Mouse (Mus musculus) ES-Bruce4 (cell line): ENCODE data around the gene Zscan26. TPM values are rescaled to one million over a fixed set of nuclear protein-coding genes. Genes with fewer than 3 reads are reported as not detected.
"Not testable (repeated sequence)": the region's sequence is repeated elsewhere in the genome, so short reads cannot be mapped to it uniquely, and the experiment has no call there.

Experiments used
- H3K27ac ChIP-seq: 2 replicates; pipeline ENCODE4 v1.5.1; 2012; ENCODE audit warnings: low read length, inconsistent platforms; ENCODE audit not compliant: insufficient read depth
- H3K27me3 ChIP-seq: 2 replicates; pipeline ENCODE4 v1.6.1; 2012; ENCODE audit warnings: mild to moderate bottlenecking, low read length, inconsistent platforms; ENCODE audit not compliant: control insufficient read depth, poor library complexity, insufficient read depth, severe bottlenecking
- H3K36me3 ChIP-seq: 2 replicates; pipeline ENCODE4 v1.6.1; 2012; ENCODE audit warnings: inconsistent platforms, mild to moderate bottlenecking, low read length, moderate library complexity; ENCODE audit not compliant: control insufficient read depth, poor library complexity, insufficient read depth, severe bottlenecking
- H3K4me1 ChIP-seq: one replicate; pipeline ENCODE4 v1.8.1; 2011; ENCODE audit warnings: low read length; ENCODE audit not compliant: control insufficient read depth, insufficient read depth
- H3K4me3 ChIP-seq: 2 replicates; pipeline ENCODE4 v1.5.1; 2011; ENCODE audit warnings: low read depth, mild to moderate bottlenecking, low read length
- H3K9ac ChIP-seq: 2 replicates; pipeline ENCODE4 v1.6.1; 2012; ENCODE audit warnings: low read depth, mild to moderate bottlenecking, inconsistent platforms; ENCODE audit not compliant: poor library complexity, severe bottlenecking
- H3K9me3 ChIP-seq: replicated peaks from 2 replicates; pipeline ENCODE4 v1.6.1; 2012; ENCODE audit warnings: mild to moderate bottlenecking, low read length, inconsistent platforms; ENCODE audit not compliant: control insufficient read depth, poor library complexity, insufficient read depth, severe bottlenecking
- CTCF ChIP-seq: IDR thresholded peaks from one replicate; pipeline ENCODE4 v1.8.1; 2011; ENCODE audit warnings: low read depth, low read length
- EP300 ChIP-seq: IDR thresholded peaks from 2 replicates; pipeline ENCODE4 v1.6.1; 2011; ENCODE audit warnings: low read depth, low read length; ENCODE audit not compliant: insufficient read depth
- POLR2A ChIP-seq: IDR thresholded peaks from one replicate; pipeline ENCODE4 v1.8.1; 2011; ENCODE audit warnings: low read length; ENCODE audit not compliant: insufficient read depth
- polyA plus RNA-seq: library from polyadenylated mRNA; stranded (reverse); fragments of >200 nt; gene quantifications from 2 replicates; pipeline ENCODE4 v1.2.4, GENCODE M21; 2011; ENCODE audit warnings: low read depth; ENCODE audit not compliant: missing spikeins, insufficient read depth, insufficient read length

Gene Zscan26
- polyA plus RNA-seq, result 39.0 and 42.6 TPM in 2 replicates

DNA sequence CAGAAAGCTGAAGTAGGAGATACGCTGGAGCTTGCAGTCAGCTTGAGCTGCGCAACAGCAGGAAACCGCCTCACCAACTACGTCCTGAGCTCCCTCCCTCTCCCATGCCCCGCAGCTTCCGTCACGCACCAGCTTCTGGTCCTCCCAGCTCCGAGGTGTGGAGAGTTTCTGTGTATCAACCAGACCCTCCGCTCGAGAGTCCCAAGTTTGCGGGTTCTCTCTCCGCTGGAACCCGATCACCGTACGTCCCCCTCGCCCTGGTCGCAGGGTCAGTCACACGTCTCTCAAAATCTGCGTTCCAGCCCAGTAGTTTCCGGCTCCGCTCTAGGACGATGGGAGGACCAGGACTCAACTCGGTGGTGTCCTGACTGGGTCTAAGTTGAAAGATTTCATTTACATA is at the start of gene Zscan26:
Gene Zscan26 (minus strand): TSS at position 282 of the 400 bp plus-strand sequence.
- H3K9me3 ChIP-seq, result no peaks in the 10 kb centered on the region

DNA sequence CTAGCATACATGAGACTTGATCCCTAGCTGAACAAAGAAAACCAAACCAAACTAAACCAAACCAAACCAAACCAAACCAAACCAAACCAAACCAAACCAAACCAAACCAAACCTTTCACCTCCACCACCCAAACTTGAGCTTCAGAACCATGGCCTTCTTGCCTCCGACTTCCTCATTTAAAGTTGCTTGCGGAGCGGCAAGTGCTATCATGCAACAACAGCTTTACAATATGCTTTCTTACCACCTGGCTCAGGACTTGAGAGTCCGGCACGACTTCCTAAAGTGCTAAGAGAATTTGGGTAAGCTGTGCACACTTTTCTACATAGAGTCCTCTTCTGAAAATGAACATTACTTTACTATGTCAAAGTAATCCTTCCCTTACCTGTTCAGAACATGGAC is 48.8 kb upstream of the Zscan26 start:
- no peaks in the 10 kb centered on the region for H3K27me3 ChIP-seq
- no peaks in the 10 kb centered on the region for H3K9me3 ChIP-seq
- TF ChIP-seq EP300 (no peak), POLR2A (no peak), CTCF (no peak)
- no peaks in the 10 kb centered on the region for H3K4me1 ChIP-seq
- no peak overlapping the region for H3K9ac ChIP-seq
- H3K27ac ChIP-seq, result no peak overlapping the region
- H3K4me3 ChIP-seq, result no peak overlapping the region
- H3K36me3 ChIP-seq, result no peaks in the 10 kb centered on the region

More for the DNA sequence above, at the start of gene Zscan26:
- H3K27me3 ChIP-seq, result no peaks in the 10 kb centered on the region
- peaks cover 11% of the 10 kb centered on the region for H3K36me3 ChIP-seq
- peak within 1 kb of the TSS; percentile 100 for H3K4me3 ChIP-seq
- H3K9ac ChIP-seq, result peak within 1 kb of the TSS; percentile 71
- H3K27ac ChIP-seq, result no peak within 1 kb of the TSS
- H3K4me1 ChIP-seq, result no peaks in the 10 kb centered on the region
- TF ChIP-seq POLR2A (peak; percentile 62), EP300 (0 out of 2 replicates have a peak, but pooled peaks have one; percentile 28), CTCF (no peak)

DNA sequence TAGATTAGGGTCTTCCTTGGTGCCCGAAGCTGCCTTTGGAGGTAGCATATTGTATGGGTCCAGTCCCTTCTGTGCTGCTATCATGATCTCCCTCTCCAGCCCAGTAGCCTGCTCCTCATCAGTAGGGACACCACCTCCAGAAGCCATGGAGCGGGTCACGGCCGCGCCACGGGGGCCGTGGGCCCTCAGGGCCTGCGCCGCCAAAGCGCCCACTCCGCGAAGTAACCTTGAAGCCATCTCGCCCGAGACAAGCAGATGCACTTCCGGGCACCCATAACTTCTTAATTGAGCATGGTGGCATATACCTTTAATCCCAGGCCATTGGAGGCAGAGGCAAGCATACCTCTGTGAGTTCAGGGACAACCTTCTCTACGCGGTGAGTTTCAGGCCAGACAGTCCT is 47.7 kb upstream of the Zscan26 start, which contains the start of gene Gm11273:
Gene Gm11273 (minus strand): TSS at position 237 of the 400 bp plus-strand sequence.
- not testable (repeated sequence) for H3K9ac ChIP-seq, H3K36me3 ChIP-seq, H3K9me3 ChIP-seq, H3K4me3 ChIP-seq, H3K27me3 ChIP-seq, H3K4me1 ChIP-seq, H3K27ac ChIP-seq

DNA sequence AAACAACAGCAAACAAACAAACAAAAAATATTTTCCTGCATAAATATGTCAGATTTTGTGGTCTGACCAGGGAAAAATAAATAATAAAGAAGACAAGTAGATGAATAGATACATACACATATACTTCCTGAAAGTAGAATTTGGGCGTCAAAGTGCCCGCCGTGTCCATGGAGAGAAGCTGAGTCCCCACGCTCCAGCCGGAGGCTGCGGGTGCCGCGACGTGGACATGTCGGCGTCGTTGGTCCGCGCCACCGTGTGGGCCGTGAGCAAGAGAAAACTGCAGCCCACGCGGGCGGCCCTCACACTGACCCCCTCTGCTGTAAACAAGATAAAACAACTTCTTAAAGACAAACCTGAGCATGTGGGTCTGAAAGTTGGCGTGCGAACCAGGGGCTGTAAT is 41.5 kb upstream of the Zscan26 start, which contains the start of gene AK157302:
Gene AK157302 (plus strand): TSS at position 144 of the 400 bp plus-strand sequence.
- no peaks in the 10 kb centered on the region for H3K4me1 ChIP-seq
- no peak within 1 kb of the TSS for H3K4me3 ChIP-seq
- no peaks in the 10 kb centered on the region for H3K36me3 ChIP-seq
- H3K27ac ChIP-seq, result no peak within 1 kb of the TSS
- H3K27me3 ChIP-seq, result no peaks in the 10 kb centered on the region
- no peak within 1 kb of the TSS for H3K9ac ChIP-seq
- no peak for TF ChIP-seq POLR2A
- no peak for TF ChIP-seq CTCF
- no peak for TF ChIP-seq EP300
- H3K9me3 ChIP-seq, result no peaks in the 10 kb centered on the region

DNA sequence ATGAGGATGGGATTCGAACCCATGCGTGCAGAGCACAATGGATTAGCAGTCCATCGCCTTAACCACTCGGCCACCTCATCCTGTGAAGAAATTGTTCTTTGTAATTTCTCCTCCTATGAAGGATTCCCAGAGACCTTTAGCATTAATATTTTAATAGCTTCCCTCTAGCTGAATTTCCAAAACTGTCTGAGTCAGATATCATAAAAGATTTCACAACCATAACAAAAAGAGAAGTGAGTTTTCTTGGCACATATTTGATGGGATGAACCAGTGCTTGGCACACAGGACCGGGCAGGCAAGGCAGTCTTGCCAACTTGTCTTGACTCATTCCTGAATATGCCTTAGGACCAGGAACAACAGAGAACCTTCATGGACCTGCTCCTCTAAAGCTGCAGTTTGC is 39.3 kb upstream of the Zscan26 start:
- no peak for TF ChIP-seq POLR2A
- Histone ChIP-seq H3K9ac (no peak overlapping the region), H3K27me3 (no peaks in the 10 kb centered on the region), H3K27ac (no peak overlapping the region), H3K9me3 (peaks cover 9% of the 10 kb centered on the region), H3K4me1 (no peaks in the 10 kb centered on the region), H3K4me3 (no peak overlapping the region), H3K36me3 (no peaks in the 10 kb centered on the region)

DNA sequence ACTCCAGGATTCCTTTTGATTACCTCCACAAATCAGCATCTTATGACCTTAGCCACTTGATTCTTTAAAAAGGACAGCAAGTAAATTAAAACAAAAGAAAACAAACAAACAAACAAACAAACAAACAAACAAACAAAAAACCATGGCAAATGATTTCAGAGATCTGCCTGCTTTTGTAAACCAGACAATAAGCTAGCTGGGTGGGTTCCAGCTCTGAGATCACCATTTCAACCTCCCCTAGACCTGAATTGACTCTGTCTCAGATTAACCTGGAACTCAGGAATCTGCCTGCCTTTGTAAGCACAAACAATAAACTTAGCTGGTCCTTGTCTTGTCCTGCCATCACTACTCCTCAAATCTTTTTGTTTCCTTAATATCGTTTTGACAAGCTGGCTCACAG is 33.4 kb upstream of the Zscan26 start:
- no peak overlapping the region for H3K27ac ChIP-seq
- no peak for TF ChIP-seq CTCF
- TF ChIP-seq EP300, result no peak
- no peak for TF ChIP-seq POLR2A
- no peaks in the 10 kb centered on the region for H3K36me3 ChIP-seq
- peaks cover 20% of the 10 kb centered on the region for H3K9me3 ChIP-seq
- H3K4me1 ChIP-seq, result no peaks in the 10 kb centered on the region
- no peak overlapping the region for H3K9ac ChIP-seq
- no peak overlapping the region for H3K4me3 ChIP-seq
- no peaks in the 10 kb centered on the region for H3K27me3 ChIP-seq

DNA sequence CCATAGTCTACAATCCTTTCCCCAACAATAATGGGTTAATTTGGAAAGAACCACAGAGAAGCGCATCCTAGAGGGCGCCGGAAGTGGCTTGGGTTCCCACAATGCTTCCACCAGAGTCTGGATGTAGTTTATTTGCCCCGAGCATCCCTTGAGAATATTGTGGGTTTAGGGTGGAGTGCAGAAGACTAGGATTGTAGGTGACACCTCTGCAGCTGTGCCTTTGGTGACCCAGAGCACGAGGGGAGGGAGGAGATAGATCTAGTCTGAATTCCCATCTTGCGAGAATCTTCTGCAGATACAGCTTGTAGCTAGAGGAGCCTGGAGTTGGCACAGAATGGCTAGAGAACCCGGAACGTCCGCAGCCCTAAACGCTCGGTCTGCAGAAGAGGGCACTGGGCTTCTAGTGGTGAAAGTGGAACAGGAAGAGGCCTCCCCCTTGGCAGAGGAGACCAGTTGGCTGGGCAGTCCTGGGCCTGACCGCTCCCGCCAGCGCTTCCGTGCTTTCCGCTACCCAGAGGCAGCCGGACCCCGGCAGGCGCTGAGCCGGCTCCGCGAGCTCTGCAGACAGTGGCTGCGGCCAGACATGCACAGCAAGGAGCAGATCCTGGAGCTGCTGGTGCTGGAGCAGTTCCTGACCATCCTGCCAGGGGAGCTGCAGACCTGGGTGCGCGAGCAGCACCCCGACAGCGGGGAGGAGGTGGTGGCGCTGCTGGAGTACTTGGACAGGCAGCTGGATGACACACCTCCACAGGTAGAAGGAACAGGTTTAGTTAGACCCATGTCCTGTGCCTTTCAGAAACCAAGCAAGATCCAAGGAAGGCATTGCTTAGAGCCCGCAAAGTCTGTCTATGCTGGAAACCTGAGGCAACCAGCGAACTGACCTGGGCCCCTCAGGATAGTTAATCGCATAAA is 25.5 kb upstream of the Zscan26 start, which contains the start of the genes Zkscan4 and Gm10065:
Gene Zkscan4 (plus strand): TSS at position 149 of the 912 bp plus-strand sequence.
Gene Gm10065 (minus strand): TSS at position 683 of the 912 bp plus-strand sequence.
- not testable (repeated sequence) for H3K4me1 ChIP-seq, H3K27ac ChIP-seq
- H3K4me3 ChIP-seq, result peak within 1 kb of the TSS; percentile 58

More for the DNA sequence above, 25.5 kb upstream of the Zscan26 start, which contains the start of the genes Zkscan4 and Gm10065:
- H3K27me3 ChIP-seq, H3K9me3 ChIP-seq, H3K36me3 ChIP-seq: not testable (repeated sequence)
- peak within 1 kb of the TSS; percentile 15; the same call in 1 of the 2 replicates for H3K9ac ChIP-seq
